Mouse (Mus musculus) limb, embryonic 10.5 days (tissue): ENCODE measurements around the gene Dcps. TPM values are rescaled to one million over a fixed set of nuclear protein-coding genes. Genes with fewer than 3 reads are reported as not detected.

Experiments
- DNase-seq: peaks from one replicate; pipeline ENCODE4 v3.0.0-alpha.2; 2017; ENCODE audit warnings: low spot score
- H3K27ac ChIP-seq: fragments of 300-500 bp; sonication (generic); 2 replicates; pipeline ENCODE4 v1.5.1; 2016; ENCODE audit warnings: mild to moderate bottlenecking
- H3K27me3 ChIP-seq: fragments of 300-500 bp; sonication (generic); 2 replicates; pipeline ENCODE4 v1.6.1; 2016; ENCODE audit warnings: low read depth, mild to moderate bottlenecking; ENCODE audit not compliant: poor library complexity, severe bottlenecking
- H3K36me3 ChIP-seq: fragments of 300-500 bp; sonication (generic); 2 replicates; pipeline ENCODE4 v1.6.1; 2016; ENCODE audit warnings: mild to moderate bottlenecking, moderate library complexity
- H3K4me1 ChIP-seq: fragments of 300-500 bp; sonication (generic); 2 replicates; pipeline ENCODE4 v1.6.1; 2016
- H3K4me3 ChIP-seq: fragments of 300-500 bp; sonication (generic); 2 replicates; pipeline ENCODE4 v1.5.1; 2016; ENCODE audit warnings: mild to moderate bottlenecking, moderate library complexity
- H3K9me3 ChIP-seq: fragments of 300-500 bp; sonication (generic); replicated peaks from 2 replicates; pipeline ENCODE4 v1.6.1; 2016; ENCODE audit warnings: mild to moderate bottlenecking
- WGBS: fragments of 180-500 bp; shearing (Covaris S2); methylation state at CpG from one replicate; pipeline ENCODE4 v1.1.7; 2016; 5-methylcytosine and 5-hydroxymethylcytosine counted together
- polyA plus RNA-seq: library from polyadenylated mRNA; unstranded; fragments of >200 nt; fragmentation: Nextera tagmentation; extraction: Ambion mirVana; gene quantifications from 2 replicates; pipeline ENCODE4 v1.2.1, GENCODE M21; 2016

The Dcps gene
- polyA plus RNA-seq, 1 experiment from 2014 or later, result 86.0 TPM

GRCm38 (mm10) chr9:35122551-35123266, 53.2 kb downstream of the Dcps start:
- Histone ChIP-seq H3K9me3 (no peaks in the 10 kb centered on the region), H3K4me1 (peaks cover 4% of the 10 kb centered on the region), H3K27me3 (no peaks in the 10 kb centered on the region), H3K4me3 (no peak overlapping the region), H3K36me3 (peaks cover 69% of the 10 kb centered on the region), H3K27ac (no peak overlapping the region)
- no peak for DNase-seq
- 80% methylated on average over 5 of the region's 5 CpGs for WGBS

GRCm38 (mm10) chr9:35119168-35119567, 56.7 kb downstream of the Dcps start, which contains the start of gene St3gal4:
Gene St3gal4 (minus strand): TSS chr9:35119268.
- Histone ChIP-seq H3K4me1 (peaks cover 39% of the 10 kb centered on the region), H3K27ac (no peak within 1 kb of the TSS), H3K36me3 (peaks cover 35% of the 10 kb centered on the region), H3K9me3 (no peaks in the 10 kb centered on the region), H3K4me3 (no peak within 1 kb of the TSS), H3K27me3 (no peaks in the 10 kb centered on the region)
- DNase-seq, result no peak
- 84% methylated on average over 6 of the region's 6 CpGs for WGBS

GRCm38 (mm10) chr9:35118563-35118962, 57.3 kb downstream of the Dcps start:
- Histone ChIP-seq H3K27me3 (no peaks in the 10 kb centered on the region), H3K9me3 (no peaks in the 10 kb centered on the region), H3K27ac (no peak overlapping the region), H3K4me1 (peaks cover 42% of the 10 kb centered on the region), H3K4me3 (no peak overlapping the region), H3K36me3 (peaks cover 33% of the 10 kb centered on the region)
- no peak for DNase-seq
- 94% methylated on average over 2 of the region's 2 CpGs for WGBS

- Histone ChIP-seq H3K4me1 (peaks cover 46% of the 10 kb centered on the region), H3K27ac (peak overlapping the region; percentile 98), H3K36me3 (peaks cover 29% of the 10 kb centered on the region), H3K4me3 (peak overlapping the region; percentile 88), H3K27me3 (no peaks in the 10 kb centered on the region), H3K9me3 (no peaks in the 10 kb centered on the region)
- peak; percentile 52 for DNase-seq
- 26% methylated on average over 15 of the region's 15 CpGs for WGBS
Measured at GRCm38 (mm10) chr9:35117384-35118295, 58.2 kb downstream of the Dcps start.

GRCm38 (mm10) chr9:35116391-35117381, 59.2 kb downstream of the Dcps start:
- DNase-seq, result peak; percentile 88
- H3K27me3 ChIP-seq, result no peaks in the 10 kb centered on the region
- peaks cover 19% of the 10 kb centered on the region for H3K36me3 ChIP-seq
- under 1% methylated on average over 83 of the region's 84 CpGs for WGBS
- peak overlapping the region; percentile 88 for H3K4me3 ChIP-seq
- H3K27ac ChIP-seq, result peak overlapping the region; percentile 98
- H3K4me1 ChIP-seq, result peaks cover 55% of the 10 kb centered on the region
- H3K9me3 ChIP-seq, result no peaks in the 10 kb centered on the region

- no peaks in the 10 kb centered on the region for H3K9me3 ChIP-seq
- 43% methylated on average over 4 of the region's 4 CpGs for WGBS
- no peak for DNase-seq
- H3K4me3 ChIP-seq, result peak overlapping the region; percentile 88
- peak overlapping the region; percentile 98 for H3K27ac ChIP-seq
- no peaks in the 10 kb centered on the region for H3K27me3 ChIP-seq
- peaks cover 13% of the 10 kb centered on the region for H3K36me3 ChIP-seq
- peaks cover 64% of the 10 kb centered on the region for H3K4me1 ChIP-seq
Measured at GRCm38 (mm10) chr9:35115804-35116203, 60.1 kb downstream of the Dcps start.

- Histone ChIP-seq H3K27ac (peak overlapping the region; percentile 98), H3K4me1 (peaks cover 69% of the 10 kb centered on the region), H3K9me3 (no peaks in the 10 kb centered on the region), H3K4me3 (peak overlapping the region; percentile 88), H3K36me3 (peaks cover 10% of the 10 kb centered on the region), H3K27me3 (no peaks in the 10 kb centered on the region)
- 43% methylated on average over 3 of the region's 4 CpGs for WGBS
- no peak for DNase-seq
Measured at GRCm38 (mm10) chr9:35115299-35115698, 60.6 kb downstream of the Dcps start.

- DNase-seq, result no peak
- Histone ChIP-seq H3K9me3 (no peaks in the 10 kb centered on the region), H3K27ac (no peak overlapping the region), H3K36me3 (peaks cover 5% of the 10 kb centered on the region; the same call in 1 of the 2 replicates), H3K27me3 (no peaks in the 10 kb centered on the region), H3K4me3 (no peak overlapping the region), H3K4me1 (peaks cover 80% of the 10 kb centered on the region)
- WGBS, result 91% methylated on average over 3 of the region's 3 CpGs
Measured at GRCm38 (mm10) chr9:35114234-35114633, 61.6 kb downstream of the Dcps start.

- Histone ChIP-seq H3K9me3 (no peaks in the 10 kb centered on the region), H3K36me3 (peaks cover 5% of the 10 kb centered on the region; the same call in 1 of the 2 replicates), H3K4me1 (peaks cover 85% of the 10 kb centered on the region), H3K27me3 (no peaks in the 10 kb centered on the region), H3K4me3 (peak overlapping the region; percentile 41), H3K27ac (peak overlapping the region; percentile 86)
- DNase-seq, result peak; percentile 88
- WGBS, result 14% methylated on average over 19 of the region's 19 CpGs
Measured at GRCm38 (mm10) chr9:35111941-35112595, 63.8 kb downstream of the Dcps start.

- peaks cover 80% of the 10 kb centered on the region for H3K4me1 ChIP-seq
- no peaks in the 10 kb centered on the region for H3K27me3 ChIP-seq
- H3K36me3 ChIP-seq, result peaks cover 5% of the 10 kb centered on the region; the same call in 1 of the 2 replicates
- peak; percentile 38 for DNase-seq
- H3K9me3 ChIP-seq, result no peaks in the 10 kb centered on the region
- H3K4me3 ChIP-seq, result peak overlapping the region; percentile 41
- 77% methylated on average over 7 of the region's 7 CpGs for WGBS
- peak overlapping the region; percentile 86 for H3K27ac ChIP-seq
Measured at GRCm38 (mm10) chr9:35111446-35111845, 64.4 kb downstream of the Dcps start.

- Histone ChIP-seq H3K36me3 (peaks cover 5% of the 10 kb centered on the region; the same call in 1 of the 2 replicates), H3K4me3 (no peak overlapping the region), H3K27me3 (no peaks in the 10 kb centered on the region), H3K9me3 (no peaks in the 10 kb centered on the region), H3K4me1 (peaks cover 80% of the 10 kb centered on the region), H3K27ac (peak overlapping the region; percentile 86)
- DNase-seq, result no peak
- 78% methylated on average over 4 of the region's 4 CpGs for WGBS
Measured at GRCm38 (mm10) chr9:35110567-35110966, 65.3 kb downstream of the Dcps start.
